Mouse (Mus musculus): Measurements from ENCODE around the gene Qars. TPM values are rescaled to one million over a fixed set of nuclear protein-coding genes. Genes with fewer than 3 reads are reported as not detected.
A peak's percentile ranks its signal among the peaks of the same experiment; 100 is the strongest.

Qars gene
- polyA plus RNA-seq, 1 experiment from 2014 or later, result 69.1 TPM

DNA sequence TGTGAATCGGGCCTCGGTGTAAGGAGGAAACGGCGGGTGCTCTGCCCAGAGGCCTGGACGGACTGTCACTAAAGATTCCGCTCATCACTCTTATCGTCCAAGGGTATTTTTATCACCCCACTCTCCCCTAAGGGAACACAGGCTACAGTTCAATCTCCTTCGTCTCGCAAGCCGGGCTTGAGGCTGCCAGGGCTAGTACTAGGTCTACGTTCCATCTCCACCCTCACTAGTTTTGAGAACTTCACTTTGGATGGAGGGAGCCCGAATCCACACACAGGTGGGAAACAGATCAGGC, 16.3 kb upstream of the Qars start:
- H3K9ac ChIP-seq (replicated peaks; ENCODE audit: low read depth, low read length), result peak overlapping the region; percentile 94
- H3K4me1 ChIP-seq (replicated peaks; ENCODE audit: control insufficient read depth, insufficient read depth, low read length), result peaks cover 22% of the 10 kb centered on the region
- H3K9me3 ChIP-seq (ENCODE audit: control insufficient read depth, low read length), result no peaks in the 10 kb centered on the region
- no peaks in the 10 kb centered on the region for H3K27me3 ChIP-seq (replicated peaks; ENCODE audit: control insufficient read depth, insufficient read depth, low read length)
- 13% methylated on average over 12 of the region's 12 CpGs for WGBS
- peaks cover 28% of the 10 kb centered on the region for H3K36me3 ChIP-seq (ENCODE audit: control insufficient read depth, insufficient read depth)
- H3K4me2 ChIP-seq (ENCODE audit: low read length), result peak overlapping the region; percentile 69
- peak overlapping the region; percentile 88 for H3K27ac ChIP-seq (ENCODE audit: low read length)
- peak overlapping the region; percentile 75 for H3K4me3 ChIP-seq (replicated peaks; ENCODE audit: low read length)
- no peak for ATAC-seq

DNA sequence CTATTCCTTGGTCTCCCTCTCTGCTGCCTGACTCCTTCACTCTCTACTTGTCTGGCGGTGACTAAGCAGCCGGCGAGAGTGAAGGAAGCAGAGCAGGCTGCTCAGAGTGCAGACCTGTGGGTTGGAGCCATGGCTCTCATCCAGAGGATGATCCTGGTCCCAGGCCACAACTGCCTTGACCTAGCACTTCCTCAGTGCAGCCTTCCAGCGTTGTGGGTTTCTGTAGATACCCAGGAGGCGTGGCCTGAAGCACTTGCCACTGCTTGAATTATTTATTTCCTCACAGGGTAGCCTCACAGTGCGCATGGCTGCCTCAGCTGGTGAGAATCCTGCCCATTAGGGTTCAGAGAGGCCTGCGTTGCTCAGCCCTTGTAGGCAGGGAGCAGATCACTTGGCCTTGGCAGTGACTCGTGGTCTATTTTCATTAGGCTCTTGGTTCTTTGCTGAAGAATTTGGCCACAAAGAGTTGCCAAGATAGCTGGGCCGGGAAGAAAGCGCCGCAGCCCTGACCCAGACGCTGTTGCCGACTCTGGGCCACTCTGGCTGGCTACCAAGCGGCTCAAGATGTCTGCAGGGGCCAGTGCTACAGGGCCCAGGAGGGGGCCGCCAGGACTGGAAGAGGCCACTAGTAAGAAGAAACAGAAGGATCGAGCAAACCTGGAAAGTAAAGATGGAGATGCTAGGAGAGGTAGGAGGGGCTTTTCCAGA, 15.3 kb upstream of the Qars start:
- Histone ChIP-seq H3K4me2 (ENCODE audit: low read length) (peak overlapping the region; percentile 69; the same call in 1 of the 2 replicates), H3K4me3 (replicated peaks; ENCODE audit: low read length) (peak overlapping the region; percentile 75; the same call in 1 of the 2 replicates), H3K4me1 (replicated peaks; ENCODE audit: control insufficient read depth, insufficient read depth, low read length) (peaks cover 22% of the 10 kb centered on the region), H3K27ac (ENCODE audit: low read length) (no peak overlapping the region), H3K27me3 (replicated peaks; ENCODE audit: control insufficient read depth, insufficient read depth, low read length) (no peaks in the 10 kb centered on the region), H3K36me3 (ENCODE audit: control insufficient read depth, insufficient read depth) (peaks cover 38% of the 10 kb centered on the region), H3K9ac (replicated peaks; ENCODE audit: low read depth, low read length) (no peak overlapping the region), H3K9me3 (ENCODE audit: control insufficient read depth, low read length) (no peaks in the 10 kb centered on the region)
- no peak for ATAC-seq
- 87% methylated on average over 16 of the region's 16 CpGs for WGBS

- Histone ChIP-seq H3K4me3 (replicated peaks; ENCODE audit: low read length) (no peak overlapping the region), H3K4me1 (replicated peaks; ENCODE audit: control insufficient read depth, insufficient read depth, low read length) (peaks cover 22% of the 10 kb centered on the region), H3K9ac (replicated peaks; ENCODE audit: low read depth, low read length) (no peak overlapping the region), H3K27me3 (replicated peaks; ENCODE audit: control insufficient read depth, insufficient read depth, low read length) (no peaks in the 10 kb centered on the region), H3K27ac (ENCODE audit: low read length) (no peak overlapping the region), H3K4me2 (ENCODE audit: low read length) (no peak overlapping the region), H3K9me3 (ENCODE audit: control insufficient read depth, low read length) (no peaks in the 10 kb centered on the region), H3K36me3 (ENCODE audit: control insufficient read depth, insufficient read depth) (peaks cover 46% of the 10 kb centered on the region)
- no peak for ATAC-seq
- 95% methylated on average over 8 of the region's 8 CpGs for WGBS
Measured at GRCm38 (mm10) chr9:108493246-108493645, 14.3 kb upstream of the Qars start.

DNA sequence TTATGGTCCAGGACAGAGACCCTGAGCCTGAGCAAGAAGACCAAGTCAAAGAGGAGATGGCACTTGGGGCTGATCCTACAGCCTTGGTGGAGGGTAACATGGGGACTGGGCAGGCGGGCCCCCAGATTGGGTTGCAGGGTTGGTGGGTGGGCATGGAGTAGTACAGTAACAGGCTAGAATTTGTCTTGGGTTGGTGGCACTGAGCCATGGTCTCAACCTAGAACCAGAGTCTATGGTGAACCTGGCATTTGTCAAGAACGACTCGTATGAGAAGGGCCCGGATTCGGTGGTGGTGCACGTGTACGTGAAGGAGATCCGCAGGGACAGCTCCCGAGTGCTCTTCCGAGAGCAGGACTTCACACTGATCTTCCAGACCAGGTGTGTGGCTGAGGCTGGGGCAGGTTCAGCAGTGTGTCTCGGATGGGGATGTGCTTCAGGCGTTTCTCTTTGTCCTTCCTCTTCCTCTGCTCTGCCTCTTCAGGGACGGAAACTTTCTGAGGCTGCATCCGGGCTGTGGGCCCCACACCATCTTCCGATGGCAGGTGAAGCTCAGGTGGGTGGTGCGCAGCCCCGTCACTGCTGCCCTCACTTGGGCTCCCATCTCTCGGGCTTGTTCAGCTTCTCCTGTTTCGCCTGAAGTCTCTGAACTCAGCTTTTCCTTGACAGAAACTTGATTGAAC, 13.2 kb upstream of the Qars start:
- peaks cover 22% of the 10 kb centered on the region for H3K4me1 ChIP-seq (replicated peaks; ENCODE audit: control insufficient read depth, insufficient read depth, low read length)
- H3K4me2 ChIP-seq (ENCODE audit: low read length), result no peak overlapping the region
- peaks cover 57% of the 10 kb centered on the region for H3K36me3 ChIP-seq (ENCODE audit: control insufficient read depth, insufficient read depth)
- no peak overlapping the region for H3K9ac ChIP-seq (replicated peaks; ENCODE audit: low read depth, low read length)
- 95% methylated on average over 19 of the region's 19 CpGs for WGBS
- no peaks in the 10 kb centered on the region for H3K9me3 ChIP-seq (ENCODE audit: control insufficient read depth, low read length)
- no peak overlapping the region for H3K4me3 ChIP-seq (replicated peaks; ENCODE audit: low read length)
- ATAC-seq, result no peak
- no peaks in the 10 kb centered on the region for H3K27me3 ChIP-seq (replicated peaks; ENCODE audit: control insufficient read depth, insufficient read depth, low read length)
- no peak overlapping the region for H3K27ac ChIP-seq (ENCODE audit: low read length)

DNA sequence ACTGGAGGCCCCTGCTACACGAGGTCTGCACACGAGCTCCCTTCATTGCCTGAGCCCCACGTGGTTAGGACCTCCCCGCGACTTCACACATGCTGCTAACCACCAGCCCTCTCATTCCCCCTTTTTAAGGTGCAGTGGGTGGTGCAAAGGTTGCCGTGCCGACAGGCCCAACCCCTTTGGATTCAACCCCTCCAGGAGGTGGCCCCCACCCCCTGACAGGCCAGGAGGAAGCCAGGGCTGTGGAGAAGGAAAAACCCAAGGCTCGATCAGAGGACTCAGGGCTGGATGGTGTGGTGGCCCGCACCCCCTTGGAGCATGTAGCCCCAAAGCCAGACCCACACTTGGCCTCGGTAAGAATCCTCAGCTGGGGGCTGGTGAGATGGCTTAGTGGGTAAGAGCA, 12.6 kb upstream of the Qars start:
- no peaks in the 10 kb centered on the region for H3K27me3 ChIP-seq (replicated peaks; ENCODE audit: control insufficient read depth, insufficient read depth, low read length)
- peaks cover 18% of the 10 kb centered on the region for H3K4me1 ChIP-seq (replicated peaks; ENCODE audit: control insufficient read depth, insufficient read depth, low read length)
- H3K4me3 ChIP-seq (replicated peaks; ENCODE audit: low read length), result no peak overlapping the region
- no peak overlapping the region for H3K4me2 ChIP-seq (ENCODE audit: low read length)
- no peaks in the 10 kb centered on the region for H3K9me3 ChIP-seq (ENCODE audit: control insufficient read depth, low read length)
- peaks cover 63% of the 10 kb centered on the region for H3K36me3 ChIP-seq (ENCODE audit: control insufficient read depth, insufficient read depth)
- no peak overlapping the region for H3K27ac ChIP-seq (ENCODE audit: low read length)
- no peak overlapping the region for H3K9ac ChIP-seq (replicated peaks; ENCODE audit: low read depth, low read length)
- 78% methylated on average over 10 of the region's 10 CpGs for WGBS
- ATAC-seq, result no peak

- Histone ChIP-seq H3K9ac (replicated peaks; ENCODE audit: low read depth, low read length) (no peak overlapping the region), H3K9me3 (ENCODE audit: control insufficient read depth, low read length) (no peaks in the 10 kb centered on the region), H3K27me3 (replicated peaks; ENCODE audit: control insufficient read depth, insufficient read depth, low read length) (no peaks in the 10 kb centered on the region), H3K27ac (ENCODE audit: low read length) (no peak overlapping the region), H3K4me3 (replicated peaks; ENCODE audit: low read length) (no peak overlapping the region), H3K4me2 (ENCODE audit: low read length) (no peak overlapping the region), H3K36me3 (ENCODE audit: control insufficient read depth, insufficient read depth) (peaks cover 69% of the 10 kb centered on the region), H3K4me1 (replicated peaks; ENCODE audit: control insufficient read depth, insufficient read depth, low read length) (no peaks in the 10 kb centered on the region)
- WGBS, result 95% methylated on average over 7 of the region's 7 CpGs
- ATAC-seq, result no peak
Measured at GRCm38 (mm10) chr9:108499231-108499630, 8.3 kb upstream of the Qars start.

- Histone ChIP-seq H3K27ac (ENCODE audit: low read length) (no peak overlapping the region), H3K9me3 (ENCODE audit: control insufficient read depth, low read length) (no peaks in the 10 kb centered on the region), H3K4me1 (replicated peaks; ENCODE audit: control insufficient read depth, insufficient read depth, low read length) (no peaks in the 10 kb centered on the region), H3K4me2 (ENCODE audit: low read length) (no peak overlapping the region), H3K27me3 (replicated peaks; ENCODE audit: control insufficient read depth, insufficient read depth, low read length) (no peaks in the 10 kb centered on the region), H3K4me3 (replicated peaks; ENCODE audit: low read length) (no peak overlapping the region), H3K36me3 (ENCODE audit: control insufficient read depth, insufficient read depth) (peaks cover 62% of the 10 kb centered on the region), H3K9ac (replicated peaks; ENCODE audit: low read depth, low read length) (no peak overlapping the region)
- 97% methylated on average over 15 of the region's 15 CpGs for WGBS
- no peak for ATAC-seq
Measured at GRCm38 (mm10) chr9:108499943-108500342, 7.6 kb upstream of the Qars start.

- H3K4me3 ChIP-seq (replicated peaks; ENCODE audit: low read length), result no peak overlapping the region
- H3K4me1 ChIP-seq (replicated peaks; ENCODE audit: control insufficient read depth, insufficient read depth, low read length), result peaks cover 15% of the 10 kb centered on the region
- H3K4me2 ChIP-seq (ENCODE audit: low read length), result peak overlapping the region; percentile 83
- H3K9me3 ChIP-seq (ENCODE audit: control insufficient read depth, low read length), result no peaks in the 10 kb centered on the region
- no peak for ATAC-seq
- no peaks in the 10 kb centered on the region for H3K27me3 ChIP-seq (replicated peaks; ENCODE audit: control insufficient read depth, insufficient read depth, low read length)
- no peak overlapping the region for H3K9ac ChIP-seq (replicated peaks; ENCODE audit: low read depth, low read length)
- peaks cover 9% of the 10 kb centered on the region for H3K36me3 ChIP-seq (ENCODE audit: control insufficient read depth, insufficient read depth)
- no peak overlapping the region for H3K27ac ChIP-seq (ENCODE audit: low read length)
- 89% methylated on average over 7 of the region's 7 CpGs for WGBS
Measured at GRCm38 (mm10) chr9:108506901-108507300, 605 bp upstream of the Qars start.

DNA sequence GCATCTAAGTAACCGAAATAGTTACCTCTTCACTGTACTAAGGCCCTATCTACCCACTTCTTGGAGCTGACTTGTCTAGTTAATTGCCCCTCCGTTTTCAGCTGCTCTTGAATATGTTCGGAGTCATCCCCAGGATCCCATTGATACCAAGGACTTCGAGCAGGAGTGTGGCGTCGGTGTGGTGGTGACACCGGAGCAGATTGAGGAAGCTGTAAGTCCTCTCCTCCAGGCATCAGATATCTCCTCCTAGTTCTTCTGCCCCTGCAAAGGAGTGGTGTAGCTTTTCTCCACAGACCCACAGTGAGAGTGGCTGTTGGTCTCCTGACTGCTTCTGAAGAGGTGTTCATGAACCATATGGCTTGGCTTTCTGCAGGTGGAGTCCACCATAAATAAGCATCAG, 1.3 kb downstream of the Qars start:
- peaks cover 21% of the 10 kb centered on the region; the same call in 1 of the 2 replicates for H3K36me3 ChIP-seq (ENCODE audit: control insufficient read depth, insufficient read depth)
- no peaks in the 10 kb centered on the region for H3K9me3 ChIP-seq (ENCODE audit: control insufficient read depth, low read length)
- ATAC-seq, result no peak
- WGBS, result 88% methylated on average over 7 of the region's 7 CpGs
- H3K4me1 ChIP-seq (replicated peaks; ENCODE audit: control insufficient read depth, insufficient read depth, low read length), result peaks cover 15% of the 10 kb centered on the region
- H3K4me2 ChIP-seq (ENCODE audit: low read length), result peak overlapping the region; percentile 83
- no peaks in the 10 kb centered on the region for H3K27me3 ChIP-seq (replicated peaks; ENCODE audit: control insufficient read depth, insufficient read depth, low read length)
- no peak overlapping the region; the same call in 1 of the 2 replicates for H3K4me3 ChIP-seq (replicated peaks; ENCODE audit: low read length)
- no peak overlapping the region for H3K27ac ChIP-seq (ENCODE audit: low read length)
- no peak overlapping the region for H3K9ac ChIP-seq (replicated peaks; ENCODE audit: low read depth, low read length)

Measured in forebrain, embryonic 16.5 days (tissue).